Mouse (Mus musculus): ENCODE results near the gene Ear1. TPM values are rescaled to one million over a fixed set of nuclear protein-coding genes. Genes with fewer than 3 reads are reported as not detected.
"Not testable (repeated sequence)": the region's sequence is repeated elsewhere in the genome, so short reads cannot be mapped to it uniquely, and the experiment has no call there.

The Ear1 gene
- polyA plus RNA-seq, 1 experiment from 2014 or later, result 0.26 TPM

GRCm38 (mm10) chr14:43796069-43796904 lies 79.0 kb downstream of the Ear1 start:
- peak; percentile 39; the same call in 1 of the 2 replicates for ATAC-seq (ENCODE audit: insufficient number of reproducible peaks, low FRiP score)
- 19% methylated on average over 14 of the region's 14 CpGs for WGBS

DNA sequence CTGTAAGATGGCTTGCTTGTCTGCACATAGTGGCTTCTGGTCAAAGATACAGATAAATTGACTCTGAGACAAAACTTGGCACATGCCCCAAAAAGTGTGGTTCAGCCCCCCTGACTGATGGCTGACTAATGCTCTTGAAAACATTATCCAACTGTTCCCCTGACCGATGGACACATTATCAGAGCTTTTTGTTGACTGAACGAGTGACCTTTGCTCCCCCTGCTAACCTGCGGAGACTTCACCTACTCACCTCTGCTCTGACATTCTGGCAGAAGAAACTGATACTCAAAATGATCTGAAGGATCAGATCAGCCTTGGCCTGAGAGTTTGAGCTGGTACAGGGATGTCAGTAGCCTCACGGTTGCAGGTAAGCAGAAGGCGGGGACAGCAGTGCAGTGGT lies 81.5 kb downstream of the Ear1 start:
- not testable (repeated sequence) for H3K4me1 ChIP-seq (replicated peaks); H3K36me3 ChIP-seq; H3K9ac ChIP-seq; H3K27me3 ChIP-seq (replicated peaks); H3K27ac ChIP-seq (ENCODE audit: poor library complexity, severe bottlenecking); ATAC-seq (ENCODE audit: insufficient number of reproducible peaks, low FRiP score); H3K4me3 ChIP-seq; H3K9me3 ChIP-seq (replicated peaks); H3K4me2 ChIP-seq
- WGBS, result 56% methylated on average over 5 of the region's 5 CpGs

More at GRCm38 (mm10) chr14:43796069-43796904, 79.0 kb downstream of the Ear1 start:
- no peak overlapping the region; the same call in 1 of the 2 replicates for H3K9ac ChIP-seq
- peak overlapping the region; percentile 69 for H3K4me2 ChIP-seq
- H3K4me1 ChIP-seq (replicated peaks), result no peaks in the 10 kb centered on the region
- H3K36me3 ChIP-seq, result no peaks in the 10 kb centered on the region
- no peaks in the 10 kb centered on the region for H3K9me3 ChIP-seq (replicated peaks)
- peak overlapping the region; percentile 34 for H3K4me3 ChIP-seq
- H3K27ac ChIP-seq (ENCODE audit: poor library complexity, severe bottlenecking), result no peak overlapping the region
- peaks cover 5% of the 10 kb centered on the region; the same call in 1 of the 2 replicates for H3K27me3 ChIP-seq (replicated peaks)

- H3K36me3 ChIP-seq; H3K9me3 ChIP-seq (replicated peaks); H3K4me1 ChIP-seq (replicated peaks); H3K4me3 ChIP-seq; ATAC-seq (ENCODE audit: insufficient number of reproducible peaks, low FRiP score); H3K4me2 ChIP-seq; H3K27ac ChIP-seq (ENCODE audit: poor library complexity, severe bottlenecking); H3K9ac ChIP-seq; H3K27me3 ChIP-seq (replicated peaks): not testable (repeated sequence)
- 74% methylated on average over 3 of the region's 3 CpGs for WGBS
These were observed 90.7 kb downstream of the Ear1 start, which contains the start of gene Gm8180 for GRCm38 (mm10) chr14:43784645-43785044. TSS of gene Gm8180 (minus strand) at chr14:43784745.

Other genes with a start within 250 kb of the Ear1 start
- gene Gm8165, start 198.3 kb downstream of the Ear1 start, polyA plus RNA-seq (2016; fragmentation: Nextera tagmentation; extraction: Ambion mirVana), result not detected in 2 replicates
- gene Gm7324, start 177.7 kb downstream of the Ear1 start, polyA plus RNA-seq (2016; fragmentation: Nextera tagmentation; extraction: Ambion mirVana), result 1.1 and 1.2 TPM in 2 replicates
- not detected in 2 replicates for gene Gm16506, start 148.0 kb downstream of the Ear1 start, polyA plus RNA-seq (2016; fragmentation: Nextera tagmentation; extraction: Ambion mirVana)
- not detected in 2 replicates for gene Gm6526, start 127.7 kb downstream of the Ear1 start, polyA plus RNA-seq (2016; fragmentation: Nextera tagmentation; extraction: Ambion mirVana)
- gene Gm8180, start 90.8 kb downstream of the Ear1 start, polyA plus RNA-seq (2016; fragmentation: Nextera tagmentation; extraction: Ambion mirVana), result not detected in 2 replicates
- gene Ear10, start 48.0 kb upstream of the Ear1 start, polyA plus RNA-seq (2016; fragmentation: Nextera tagmentation; extraction: Ambion mirVana), result not detected in 2 replicates
- 28.6 and 29.4 TPM in 2 replicates for gene Gm8113, start 49.9 kb upstream of the Ear1 start, polyA plus RNA-seq (2016; fragmentation: Nextera tagmentation; extraction: Ambion mirVana)
- not detected in 2 replicates for gene Ang5, start 81.6 kb upstream of the Ear1 start, polyA plus RNA-seq (2016; fragmentation: Nextera tagmentation; extraction: Ambion mirVana)
- not detected in 2 replicates for gene Ang6, start 126.8 kb upstream of the Ear1 start, polyA plus RNA-seq (2016; fragmentation: Nextera tagmentation; extraction: Ambion mirVana)
- gene Ear2, start 227.1 kb upstream of the Ear1 start, polyA plus RNA-seq (2016; fragmentation: Nextera tagmentation; extraction: Ambion mirVana), result not detected in 2 replicates
- not detected in 2 replicates for gene Gm3327, start 248.3 kb upstream of the Ear1 start, polyA plus RNA-seq (2016; fragmentation: Nextera tagmentation; extraction: Ambion mirVana)